8 mouse cellular contexts compared by ENCODE assay signal in genomic region chr16:49858907-49859853, GRCm38 (mm10). TPM values are rescaled to one million over a fixed set of nuclear protein-coding genes. Genes with fewer than 3 reads are reported as not detected.
DNase-seq lines count a peak whose midpoint lies in the region; ATAC-seq and TF ChIP-seq lines count a peak whose summit lies in the region.

No protein-coding gene starts in this region.

- peaks cover 8% of the 10 kb centered on the region; the same call in 1 of the 2 replicates for H3K4me1 ChIP-seq in kidney, adult 2 months (ENCODE audit: control insufficient read depth, insufficient read depth, low read length)
- peaks cover 7 to 22% of the 10 kb centered on the region in 2 experiments; a peak in 3 of 4 replicates for H3K4me1 ChIP-seq in heart, embryonic 14.5 days (ENCODE audit: control insufficient read depth in 2 of 2, insufficient read depth in 2 of 2, low read length in 2 of 2)
- peaks cover 18% of the 10 kb centered on the region for H3K4me1 ChIP-seq in lung, adult 2 months (ENCODE audit: control insufficient read depth, insufficient read depth, low read length)
- peaks cover 40% of the 10 kb centered on the region for H3K4me1 ChIP-seq in forebrain, embryonic 10.5 days

- peak overlapping the region; percentile 30; the same call in 1 of the 2 replicates for H3K4me3 ChIP-seq in kidney, adult 2 months (ENCODE audit: insufficient read depth, low read depth, low read length)
- H3K4me3 ChIP-seq in heart, embryonic 14.5 days (ENCODE audit: control insufficient read depth in 1 of 2, insufficient read depth in 1 of 2, low read depth in 1 of 2, low read length in 2 of 2): no peak overlapping the region
- peak overlapping the region; percentile 54 for H3K4me3 ChIP-seq in lung, adult 2 months (replicated peaks; ENCODE audit: extremely low read depth, low read depth, low read length)
- H3K4me3 ChIP-seq in forebrain, embryonic 10.5 days: no peak overlapping the region

- H3K27ac ChIP-seq in kidney, adult 2 months (ENCODE audit: insufficient read depth, low read depth, low read length): peak overlapping the region; percentile 46; the same call in 1 of the 2 replicates
- no peak overlapping the region for H3K27ac ChIP-seq in heart, embryonic 14.5 days (replicated peaks in 1 of 2; ENCODE audit: control insufficient read depth in 1 of 2, insufficient read depth in 1 of 2, low read depth in 2 of 2, low read length in 2 of 2)
- H3K27ac ChIP-seq in forebrain, embryonic 10.5 days: no peak overlapping the region

- no peak overlapping the region for H3K9ac ChIP-seq in heart, embryonic 14.5 days (ENCODE audit: low read length)

- H3K27me3 ChIP-seq in kidney, adult 2 months (replicated peaks; ENCODE audit: control insufficient read depth, insufficient read depth, low read length): no peaks in the 10 kb centered on the region
- H3K27me3 ChIP-seq in heart, embryonic 14.5 days (ENCODE audit: control insufficient read depth, insufficient read depth, low read length): no peaks in the 10 kb centered on the region
- no peaks in the 10 kb centered on the region for H3K27me3 ChIP-seq in forebrain, embryonic 10.5 days (ENCODE audit: poor library complexity, severe bottlenecking)

- TF ChIP-seq POLR2A in kidney, adult 2 months (IDR thresholded peaks at IDR 0.05; ENCODE audit: low read depth, low read length): no peak
- no peak for TF ChIP-seq POLR2A in lung, adult 2 months (IDR thresholded peaks at IDR 0.05; ENCODE audit: borderline replicate concordance, extremely low read depth, low read depth, low read length)

- DNase-seq in kidney, adult 2 months: peak; percentile 47
- no peak for DNase-seq in kidney, adult 18-20 months
- DNase-seq in T-cell, adult 2 months (ENCODE audit: low spot score): peak; percentile 44
- DNase-seq in lung, adult 2 months: peak; percentile 48
- peak; percentile 61 for DNase-seq in thymus, postnatal 4 days
- no peak for DNase-seq in natural killer cell, adult 2 months (ENCODE audit: low spot score in 2 of 2)
- no peak for DNase-seq in forebrain, embryonic 10.5 days (ENCODE audit: extremely low spot score, low spot score)

- peak; percentile 22; the same call in 1 of the 2 replicates for TF ChIP-seq CTCF in kidney, adult 2 months (conservative IDR thresholded peaks at IDR 0.05; ENCODE audit: insufficient read depth, insufficient read length, low read depth, low read length)
- TF ChIP-seq CTCF in lung, adult 2 months (IDR thresholded peaks at IDR 0.05; ENCODE audit: insufficient read depth, low read length): peak; percentile 35; the same call in 1 of the 2 replicates

- peak overlapping the region; percentile 82 for H3K4me2 ChIP-seq in heart, embryonic 14.5 days (ENCODE audit: low read length)

- WGBS in kidney, adult 2 months: 70% methylated on average over 4 of the region's 4 CpGs
- 77% methylated on average over 4 of the region's 4 CpGs for WGBS in heart, embryonic 14.5 days
- WGBS in lung, adult 2 months: 39% methylated on average over 4 of the region's 4 CpGs
- WGBS in forebrain, embryonic 10.5 days: 82% methylated on average over 4 of the region's 4 CpGs

- ATAC-seq in heart, embryonic 14.5 days (ENCODE audit: insufficient number of reproducible peaks, insufficient read depth, low FRiP score, low read depth): no peak

- no peaks in the 10 kb centered on the region for H3K36me3 ChIP-seq in kidney, adult 2 months (ENCODE audit: control insufficient read depth, insufficient read depth, low read length)
- H3K36me3 ChIP-seq in heart, embryonic 14.5 days (ENCODE audit: control insufficient read depth, insufficient read depth, low read length): no peaks in the 10 kb centered on the region
- peaks cover 9% of the 10 kb centered on the region for H3K36me3 ChIP-seq in forebrain, embryonic 10.5 days (replicated peaks)

- no peaks in the 10 kb centered on the region for H3K9me3 ChIP-seq in heart, embryonic 14.5 days (ENCODE audit: control insufficient read depth, low read length)
- H3K9me3 ChIP-seq in forebrain, embryonic 10.5 days: no peaks in the 10 kb centered on the region

RNA-seq across cellular contexts. Expression of gene Cd47, which starts 58.8 kb away (rescaled TPM):
- 28.8 and 36.5 TPM in 2 replicates for polyA plus RNA-seq in kidney, adult 2 months (2012; rRNA removed)
- 66.0 and 68.4 TPM in 2 replicates for polyA plus RNA-seq in heart, embryonic 14.5 days (2014; fragmentation: Nextera tagmentation; extraction: Ambion mirVana)
- 80.1 and 82.2 TPM in 2 replicates for polyA plus RNA-seq in lung, adult 2 months (2012; rRNA removed)
- 31.9 and 32.8 TPM in 2 replicates for polyA plus RNA-seq in forebrain, embryonic 10.5 days (2016; fragmentation: Nextera tagmentation; extraction: Ambion mirVana)

Comparison
In these comparisons a context has a peak if more than half of its experiments do, and no peak if none do; other contexts are left out.
1. DNase-seq: peak in kidney, adult 2 months (single experiment), T-cell, adult 2 months (single experiment), lung, adult 2 months (single experiment) and thymus, postnatal 4 days (single experiment); none in kidney, adult 18-20 months (single experiment), natural killer cell, adult 2 months (0 of 2) and forebrain, embryonic 10.5 days (single experiment).
2. H3K4me3 ChIP-seq: peak in kidney, adult 2 months (single experiment) and lung, adult 2 months (single experiment); none in heart, embryonic 14.5 days (0 of 2) and forebrain, embryonic 10.5 days (single experiment).